Mouse (Mus musculus) G1E (cell line): ENCODE measurements around the gene Auts2. TPM values are rescaled to one million over a fixed set of nuclear protein-coding genes. Genes with fewer than 3 reads are reported as not detected.

Experiments used
- ATAC-seq: 2 replicates; pipeline ENCODE4 v1.8.0; 2016; ENCODE audit warnings: mild to moderate bottlenecking; ENCODE audit not compliant: insufficient number of reproducible peaks, poor library complexity, low FRiP score, severe bottlenecking; ENCODE audit errors: extremely low read depth
- DNase-seq: peaks from one replicate; pipeline ENCODE4 v3.0.0; 2012; ENCODE audit warnings: low spot score
- H3K27me3 ChIP-seq: 2 replicates; pipeline ENCODE4 v1.6.1; 2012; ENCODE audit warnings: mild to moderate bottlenecking, low read length, inconsistent platforms; ENCODE audit not compliant: insufficient read depth
- H3K36me3 ChIP-seq: replicated peaks from 2 replicates; pipeline ENCODE3; 2012; ENCODE audit warnings: mild to moderate bottlenecking, inconsistent platforms
- H3K4me1 ChIP-seq: 2 replicates; pipeline ENCODE4 v1.6.1; 2012; ENCODE audit warnings: low read depth, low read length, inconsistent platforms, mixed read lengths; ENCODE audit not compliant: insufficient read depth
- H3K4me3 ChIP-seq: 2 replicates; pipeline ENCODE4 v1.5.1; 2012; ENCODE audit warnings: low read depth, mild to moderate bottlenecking, inconsistent platforms, low read length, moderate library complexity, mixed read lengths
- H3K9me3 ChIP-seq: replicated peaks from 2 replicates; pipeline ENCODE4 v1.6.1; 2012; ENCODE audit warnings: inconsistent platforms
- CTCF ChIP-seq: IDR thresholded peaks from 2 replicates; pipeline ENCODE4 v1.5.1; 2012; ENCODE audit warnings: low read depth, low read length, inconsistent platforms, mixed read lengths
- GATA1 ChIP-seq: IDR thresholded peaks from 2 replicates; pipeline ENCODE4 v1.6.1; 2012; ENCODE audit warnings: borderline replicate concordance, low read length, inconsistent platforms, mixed read lengths
- GATA2 ChIP-seq: IDR thresholded peaks from 2 replicates; pipeline ENCODE4 v1.6.1; 2012; ENCODE audit warnings: low read depth, low read length, inconsistent platforms, borderline replicate concordance
- POLR2AphosphoS5 ChIP-seq: IDR thresholded peaks from 2 replicates; pipeline ENCODE4 v1.6.1; 2012; ENCODE audit warnings: low read depth, low read length, inconsistent platforms; ENCODE audit not compliant: insufficient replicate concordance
- TAL1 ChIP-seq: conservative IDR thresholded peaks from 2 replicates; pipeline ENCODE4 v1.6.1; 2012; ENCODE audit warnings: low read depth, low read length, inconsistent platforms, mixed read lengths
- polyA plus RNA-seq: library from polyadenylated mRNA; stranded (reverse); fragments of >175 nt; gene quantifications from 2 replicates; pipeline ENCODE4 v1.2.3, GENCODE M21; 2012
- total RNA-seq, 2 experiments: library from RNA; stranded (forward) in 1 of 2; stranded (reverse) in 1 of 2; fragments of 200-1000 nt in 1 of 2; fragments of >200 nt in 1 of 2; fragmentation: Nextera tagmentation in 1 of 2; gene quantifications; 2 replicates each; pipeline ENCODE4 v1.2.3; 2014 to 2017

The Auts2 gene
- total and polyA plus RNA-seq, 3 experiments: 0.09 to 1.3 (median 0.90) TPM

DNA sequence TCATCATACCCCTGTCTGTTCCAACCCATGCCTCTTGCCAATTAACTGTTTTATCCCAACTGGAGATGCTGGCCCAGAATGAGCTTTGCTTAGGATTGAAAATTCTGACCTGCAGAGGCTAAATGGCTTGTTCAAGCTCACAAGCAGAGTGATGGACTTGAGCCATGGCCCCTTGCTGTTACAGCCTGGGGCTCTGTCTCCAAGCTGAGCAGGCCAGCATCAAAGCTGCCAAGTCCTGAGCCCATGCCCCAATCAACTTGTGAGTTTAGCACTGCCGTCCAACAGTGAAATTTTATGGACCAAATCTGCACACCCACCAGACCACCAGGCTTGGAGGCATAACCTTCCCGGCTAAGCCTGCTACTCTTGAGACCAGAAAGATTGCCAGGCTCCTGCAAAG is 1012.3 kb downstream of the Auts2 start:
- ATAC-seq (no peak), DNase-seq (no peak)
- H3K27me3 ChIP-seq: no peaks in the 10 kb centered on the region
- TF ChIP-seq CTCF (no peak), GATA2 (no peak), GATA1 (no peak)
- H3K36me3 ChIP-seq: no peaks in the 10 kb centered on the region
- H3K4me1 ChIP-seq: no peaks in the 10 kb centered on the region
- H3K9me3 ChIP-seq: peaks cover 36% of the 10 kb centered on the region
- H3K4me3 ChIP-seq: no peak overlapping the region

GRCm38 (mm10) chr5:131526666-131527065 is 1016.5 kb downstream of the Auts2 start:
- H3K4me3 ChIP-seq: no peak overlapping the region
- H3K36me3 ChIP-seq: no peaks in the 10 kb centered on the region
- DNase-seq: no peak
- H3K9me3 ChIP-seq: peaks cover 51% of the 10 kb centered on the region
- TF ChIP-seq GATA2: no peak
- no peak for TF ChIP-seq CTCF
- no peak for TF ChIP-seq POLR2AphosphoS5
- no peak for TF ChIP-seq GATA1
- no peak for TF ChIP-seq TAL1
- no peaks in the 10 kb centered on the region for H3K4me1 ChIP-seq
- no peak for ATAC-seq
- H3K27me3 ChIP-seq: no peaks in the 10 kb centered on the region

DNA sequence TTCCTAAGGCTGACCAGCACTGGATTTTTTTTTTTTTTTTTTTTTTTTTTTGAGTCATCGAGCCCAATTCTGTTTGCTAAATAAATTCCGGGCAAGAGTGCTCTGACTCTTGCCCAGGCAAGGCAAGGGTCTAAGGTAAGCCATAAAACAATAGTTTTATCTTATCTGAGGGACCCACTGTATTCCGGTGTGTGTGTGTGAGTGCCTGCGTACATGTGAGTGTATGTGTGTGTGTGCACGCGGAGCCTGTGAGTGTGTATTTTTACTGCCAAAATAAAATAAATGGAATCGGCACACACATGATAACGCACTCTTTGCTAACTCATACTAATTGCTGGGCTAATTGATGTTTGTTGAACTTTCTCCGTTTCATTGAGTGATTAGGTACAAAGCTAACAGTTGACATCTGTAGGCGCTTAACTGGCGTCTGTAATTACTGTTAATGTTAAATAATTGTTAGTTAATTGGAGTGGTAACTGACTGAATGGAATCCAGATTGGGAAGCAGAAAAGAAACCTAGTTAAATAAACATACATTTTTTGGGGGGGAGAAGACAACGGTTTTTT is 1018.2 kb downstream of the Auts2 start:
- TF ChIP-seq POLR2AphosphoS5: no peak
- TF ChIP-seq GATA1: no peak
- no peak for TF ChIP-seq GATA2
- ATAC-seq (no peak), DNase-seq (no peak)
- H3K36me3 ChIP-seq: no peaks in the 10 kb centered on the region
- H3K27me3 ChIP-seq: no peaks in the 10 kb centered on the region
- H3K4me3 ChIP-seq: no peak overlapping the region
- H3K4me1 ChIP-seq: no peaks in the 10 kb centered on the region
- peaks cover 55% of the 10 kb centered on the region for H3K9me3 ChIP-seq

GRCm38 (mm10) chr5:131519560-131519959 is 1023.6 kb downstream of the Auts2 start:
- H3K4me1 ChIP-seq: no peaks in the 10 kb centered on the region
- no peaks in the 10 kb centered on the region for H3K36me3 ChIP-seq
- no peak for TF ChIP-seq GATA2
- TF ChIP-seq CTCF: no peak
- no peak for TF ChIP-seq TAL1
- TF ChIP-seq GATA1: no peak
- TF ChIP-seq POLR2AphosphoS5: no peak
- peaks cover 79% of the 10 kb centered on the region for H3K9me3 ChIP-seq
- ATAC-seq: no peak
- no peak for DNase-seq
- no peaks in the 10 kb centered on the region for H3K27me3 ChIP-seq
- H3K4me3 ChIP-seq: no peak overlapping the region

DNA sequence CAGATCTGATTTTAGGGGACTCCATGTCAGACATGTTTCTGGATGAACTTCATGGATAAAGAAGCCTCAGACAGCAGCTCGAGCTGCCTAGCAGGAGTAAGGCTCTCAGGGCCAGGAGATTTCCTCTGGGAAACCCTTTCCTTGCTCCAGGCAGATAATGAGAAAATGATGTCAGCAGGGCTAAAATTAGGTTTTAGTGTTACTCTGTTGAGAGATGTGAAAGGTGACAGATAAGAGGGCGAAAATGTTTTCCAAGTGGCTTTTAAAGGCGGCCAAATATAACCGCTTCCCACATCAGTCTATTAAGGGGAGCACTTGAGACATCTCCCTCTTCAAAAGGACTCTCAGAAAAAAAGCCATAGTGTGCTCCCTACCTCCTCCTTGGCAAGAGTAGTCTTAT is 1025.5 kb downstream of the Auts2 start:
- ATAC-seq: no peak
- Histone ChIP-seq H3K4me1 (no peaks in the 10 kb centered on the region), H3K36me3 (no peaks in the 10 kb centered on the region), H3K4me3 (no peak overlapping the region), H3K27me3 (no peaks in the 10 kb centered on the region), H3K9me3 (peaks cover 83% of the 10 kb centered on the region)
- DNase-seq: no peak
- no peak for TF ChIP-seq CTCF
- no peak for TF ChIP-seq TAL1
- no peak for TF ChIP-seq GATA2
- TF ChIP-seq POLR2AphosphoS5: no peak
- no peak for TF ChIP-seq GATA1

- Histone ChIP-seq H3K27me3 (no peaks in the 10 kb centered on the region), H3K4me1 (no peaks in the 10 kb centered on the region), H3K36me3 (no peaks in the 10 kb centered on the region), H3K9me3 (peaks cover 86% of the 10 kb centered on the region), H3K4me3 (no peak overlapping the region)
- no peak for ATAC-seq
- DNase-seq: no peak
- TF ChIP-seq GATA1: no peak
- no peak for TF ChIP-seq POLR2AphosphoS5
- TF ChIP-seq TAL1: no peak
- TF ChIP-seq CTCF: no peak
- TF ChIP-seq GATA2: no peak
Measured at GRCm38 (mm10) chr5:131515707-131516407, 1027.3 kb downstream of the Auts2 start.
